Mouse (Mus musculus) frontal cortex, postnatal 14 days (tissue): ENCODE results near the gene Nup188.

ENCODE experiments used
- DNase-seq, 2 experiments: peaks; one replicate each; pipeline ENCODE4 v3.0.0; 2022; ENCODE audit warnings: low spot score in 2 of 2

The Nup188 gene

GRCm38 (mm10) chr2:30256616-30257350, 29.4 kb upstream of the Nup188 start:
- DNase-seq: no peak

- no peak for DNase-seq
Measured at GRCm38 (mm10) chr2:30257699-30258460, 28.3 kb upstream of the Nup188 start.

- no peak for DNase-seq
Measured at GRCm38 (mm10) chr2:30258600-30258999, 27.6 kb upstream of the Nup188 start.

- DNase-seq: no peak
Measured at GRCm38 (mm10) chr2:30259131-30260064, 26.8 kb upstream of the Nup188 start.

- DNase-seq: no peak
Measured at GRCm38 (mm10) chr2:30261064-30261736, 25.0 kb upstream of the Nup188 start.

- DNase-seq: no peak
Measured at GRCm38 (mm10) chr2:30261921-30262839, 24.0 kb upstream of the Nup188 start.

GRCm38 (mm10) chr2:30262840-30263441, 23.3 kb upstream of the Nup188 start:
- peak; percentile 47 to 57 for DNase-seq

- DNase-seq: no peak
Measured at GRCm38 (mm10) chr2:30263811-30264210, 22.4 kb upstream of the Nup188 start.

- DNase-seq: no peak
Measured at GRCm38 (mm10) chr2:30264671-30265519, 21.3 kb upstream of the Nup188 start.

- DNase-seq: peak; percentile 48 to 64
Measured at GRCm38 (mm10) chr2:30265767-30266253, 20.4 kb upstream of the Nup188 start, which contains the start of gene Phyhd1. Phyhd1 (plus strand) TSS chr2:30266203.

GRCm38 (mm10) chr2:30266392-30266941, 19.7 kb upstream of the Nup188 start:
- DNase-seq: no peak

- no peak for DNase-seq
Measured at GRCm38 (mm10) chr2:30267466-30267865, 18.7 kb upstream of the Nup188 start.

- no peak for DNase-seq
Measured at GRCm38 (mm10) chr2:30268371-30268770, 17.8 kb upstream of the Nup188 start.

GRCm38 (mm10) chr2:30269241-30269990, 16.8 kb upstream of the Nup188 start:
- DNase-seq: no peak

- DNase-seq: peak; percentile 50 to 60
Measured at GRCm38 (mm10) chr2:30270134-30270533, 16.1 kb upstream of the Nup188 start.

- DNase-seq: no peak
Measured at GRCm38 (mm10) chr2:30280743-30281142, 5.5 kb upstream of the Nup188 start, which contains the start of gene Gm28038. Gm28038 (plus strand) TSS chr2:30281043.

- DNase-seq: no peak
Measured at GRCm38 (mm10) chr2:30281651-30282050, 4.5 kb upstream of the Nup188 start.

GRCm38 (mm10) chr2:30283193-30283592, 3.0 kb upstream of the Nup188 start:
- DNase-seq: no peak
